Mouse (Mus musculus): ENCODE results near the gene Uba6.

Uba6 gene

DNA sequence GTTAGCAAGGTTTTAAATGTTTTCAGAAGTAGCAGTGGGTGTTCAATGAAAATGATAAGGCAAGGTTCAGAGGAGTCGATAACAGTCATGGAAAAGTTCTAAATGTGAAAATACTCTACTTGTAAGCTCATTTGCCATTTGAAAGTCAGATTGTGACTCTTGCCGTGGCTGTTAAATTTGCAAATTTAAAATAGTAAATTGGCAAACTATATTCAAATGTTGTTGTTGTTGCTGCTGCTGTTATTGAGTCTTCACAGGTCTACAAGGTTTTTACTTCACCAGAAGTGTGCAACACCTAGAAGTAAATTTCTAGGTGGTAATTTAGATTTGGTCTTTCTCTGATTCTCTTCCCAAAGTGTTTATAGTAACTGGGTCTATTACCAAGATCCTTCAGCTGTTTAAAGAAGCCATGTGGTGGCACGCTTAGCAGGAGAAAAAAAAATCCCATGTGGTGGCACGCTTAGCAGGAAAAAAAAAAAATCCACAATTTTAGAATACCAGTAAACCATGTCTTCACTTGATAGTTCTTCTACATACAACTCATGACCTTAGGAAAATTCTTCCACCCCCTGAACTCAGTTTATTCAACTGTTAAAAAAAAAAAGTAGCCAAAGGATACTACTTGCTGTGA lies 99.7 kb downstream of the Uba6 start:
- DNase-seq (ENCODE audit: low spot score in 2 of 2), result no peak

DNA sequence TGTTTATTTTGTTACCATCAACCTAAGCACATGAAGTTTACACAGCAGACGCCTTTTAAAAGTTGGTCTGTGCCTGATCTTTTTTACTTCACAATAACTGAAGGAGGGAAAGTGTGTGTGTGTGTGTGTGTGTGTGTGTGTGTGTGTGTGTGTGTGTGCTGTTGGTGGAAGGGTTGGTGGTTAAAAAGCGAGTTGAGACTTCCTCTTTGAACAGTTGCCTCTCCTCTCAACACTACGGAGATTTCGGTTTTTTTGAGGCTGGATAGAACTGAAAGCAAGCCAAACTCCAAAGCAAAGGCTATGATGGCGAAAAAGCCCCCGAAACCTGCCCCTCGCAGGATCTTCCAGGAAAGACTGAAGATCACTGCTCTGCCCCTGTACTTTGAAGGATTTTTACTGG lies 101.1 kb downstream of the Uba6 start, which contains the start of gene Stap1:
Gene Stap1 (plus strand): TSS at position 209 of the 400 bp plus-strand sequence.
- DNase-seq (ENCODE audit: low spot score in 2 of 2), result no peak

DNA sequence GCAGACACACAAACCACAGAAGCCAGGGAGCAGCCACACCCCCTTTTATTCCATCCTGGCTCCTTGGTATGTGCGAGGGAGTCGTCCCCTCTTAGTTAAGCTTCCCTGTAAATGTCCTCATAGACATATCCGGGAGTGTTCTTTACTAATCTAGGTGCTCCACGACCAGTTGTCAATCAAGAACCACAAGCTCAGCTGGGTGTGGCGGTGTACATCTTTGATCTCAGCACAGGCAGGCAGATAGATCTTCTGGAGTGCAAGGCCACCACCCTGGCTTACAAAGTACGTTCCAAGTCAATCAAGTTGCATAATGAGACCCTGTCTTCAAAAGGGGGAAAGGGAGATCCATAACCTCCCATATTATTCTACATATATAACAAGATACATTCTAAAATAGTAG lies 103.5 kb downstream of the Uba6 start:
- DNase-seq (ENCODE audit: low spot score in 2 of 2), result no peak

DNA sequence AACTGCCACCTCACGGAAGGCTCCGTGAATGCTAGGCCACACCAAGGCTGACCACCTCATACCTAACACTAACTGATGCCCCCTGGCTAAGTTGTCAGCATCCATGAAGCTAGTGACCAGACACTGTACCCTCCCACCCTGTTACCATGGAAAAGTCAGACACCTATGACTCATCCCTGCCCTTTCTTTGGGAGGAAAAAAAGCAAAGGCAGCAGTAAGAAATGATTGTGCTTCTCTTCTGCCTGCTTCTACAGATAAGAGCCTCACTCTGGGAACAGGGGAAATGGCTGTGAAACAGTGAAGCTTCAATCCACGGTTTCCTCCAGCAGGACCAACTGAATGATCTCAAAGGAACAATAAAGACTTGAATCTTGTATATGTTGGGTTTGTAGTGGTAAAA lies 104.2 kb downstream of the Uba6 start:
- DNase-seq (ENCODE audit: low spot score in 2 of 2), result no peak

DNA sequence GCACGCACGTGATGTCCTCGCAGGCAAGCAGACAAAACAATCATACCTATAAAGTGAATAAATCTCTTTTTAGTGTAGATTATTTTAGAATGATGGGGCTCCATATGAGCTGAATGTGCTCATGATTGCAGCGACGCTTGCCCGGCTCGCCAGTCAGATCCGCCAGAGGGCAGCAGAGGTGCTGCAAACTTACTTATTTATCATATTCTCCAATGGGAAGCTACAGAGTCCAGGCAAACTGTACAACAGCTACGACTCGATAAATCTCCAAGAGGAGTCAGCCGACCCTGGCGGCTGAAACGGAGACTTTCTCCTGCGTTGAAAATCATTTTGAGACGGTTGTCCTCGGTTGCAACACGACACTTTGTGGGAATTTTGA lies 106.1 kb downstream of the Uba6 start:
- peak; percentile 83 to 90 for DNase-seq (ENCODE audit: low spot score in 2 of 2)

DNA sequence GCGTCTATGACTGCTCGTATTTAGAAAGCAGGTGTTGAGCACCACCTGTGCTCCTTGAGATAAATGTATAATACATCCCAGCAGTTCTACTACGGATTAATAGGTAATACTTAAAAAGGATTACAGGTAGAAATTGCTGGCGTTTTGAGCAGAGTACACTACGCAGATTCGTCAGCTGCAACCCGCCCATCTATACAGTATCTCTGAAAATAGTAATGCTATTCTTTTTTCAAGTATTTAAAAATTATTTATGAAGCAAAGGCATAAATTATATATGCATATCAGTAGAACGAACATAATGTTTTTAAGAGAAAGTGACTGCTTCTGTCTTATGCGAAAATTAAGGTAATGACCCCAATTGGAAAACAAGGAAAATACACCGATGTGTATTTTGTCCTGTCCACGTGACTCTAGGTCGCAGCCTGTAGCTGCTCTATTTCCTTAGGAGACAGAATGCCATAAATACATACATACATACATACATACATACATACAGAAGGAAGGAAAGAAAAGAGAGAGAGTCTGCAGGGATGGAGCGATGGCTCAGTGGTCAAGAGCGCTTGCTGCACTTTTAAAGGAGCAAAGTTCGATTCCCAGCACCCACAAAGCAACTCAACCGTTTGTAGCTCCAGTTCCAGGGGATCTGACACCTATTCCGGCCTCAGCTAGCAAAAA lies 106.6 kb downstream of the Uba6 start:
- DNase-seq (ENCODE audit: low spot score in 2 of 2), result no peak

DNA sequence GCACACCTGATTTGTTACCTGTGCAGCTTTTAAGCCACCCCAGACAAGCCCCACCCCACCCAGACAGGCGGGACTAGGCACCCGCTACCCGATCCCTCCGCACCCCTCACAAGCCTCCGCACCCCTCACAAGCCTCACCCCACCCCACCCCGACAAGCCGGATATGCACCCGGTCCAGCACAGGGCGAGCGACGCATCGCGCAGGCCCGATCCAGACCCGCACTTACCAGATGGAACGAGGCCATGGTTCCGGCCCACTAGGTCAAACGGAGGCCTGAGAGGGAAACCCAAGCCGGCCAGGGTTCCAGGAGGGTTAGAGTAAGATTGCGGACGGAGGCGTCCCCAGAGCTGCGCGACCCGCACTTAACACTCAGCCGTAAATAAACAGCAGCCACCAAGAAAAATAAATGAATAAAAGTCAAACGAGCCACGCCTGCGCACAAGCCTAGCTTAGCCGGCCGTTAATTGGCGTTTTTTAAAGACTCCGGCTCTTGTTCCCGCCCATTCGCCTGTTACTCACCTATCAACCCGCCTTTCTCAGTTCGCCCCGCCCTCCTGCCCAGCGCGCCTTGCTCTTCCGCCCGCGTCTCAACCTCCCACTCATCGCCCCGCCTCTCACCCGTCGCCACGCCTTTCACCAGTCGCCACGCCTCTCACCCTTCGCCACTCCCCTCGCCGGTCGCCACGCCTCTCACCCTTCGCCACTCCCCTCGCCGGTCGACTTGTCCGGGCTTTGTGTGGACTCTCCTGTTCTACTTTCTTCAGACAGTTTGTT lies 107.3 kb downstream of the Uba6 start, which contains the start of gene Cenpc1:
Gene Cenpc1 (minus strand): TSS at position 483 of the 775 bp plus-strand sequence.
- peak; percentile 96 for DNase-seq (ENCODE audit: low spot score in 2 of 2)

DNA sequence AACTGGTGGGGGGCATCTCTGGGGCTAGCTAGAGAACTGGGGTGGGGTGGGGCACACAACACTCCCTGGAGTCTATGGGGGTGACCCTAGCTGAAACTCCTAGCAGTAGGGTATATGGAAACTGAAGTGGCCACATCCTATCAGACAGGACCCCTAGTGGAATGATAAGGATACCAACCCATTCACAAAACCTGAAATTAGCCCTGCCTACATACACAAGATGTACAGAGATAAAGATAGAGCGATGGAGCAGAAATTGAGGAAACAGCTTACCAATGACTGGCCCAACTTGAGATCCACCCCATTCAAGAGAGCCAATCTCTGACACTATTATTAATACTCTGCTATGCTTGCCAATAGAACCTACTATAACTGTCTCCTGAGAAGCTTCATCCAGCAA lies 109.1 kb downstream of the Uba6 start:
- DNase-seq (ENCODE audit: low spot score in 2 of 2), result no peak

Data from urinary bladder, adult 18-20 months (tissue).